Mouse (Mus musculus) fat pad, adult 2 months (tissue): ENCODE measurements at regions not wholly inside any gene's neighbourhood (a gene's known extent, or its start where the extent isn't known, plus 50 kb on each side); places are given as distances from the start of the nearest gene placed in this dataset.

Experiments used
- DNase-seq: peaks from one replicate; pipeline ENCODE4 v3.0.0-alpha.2; 2011; ENCODE audit warnings: low read depth, low spot score; ENCODE audit errors: extremely low read depth

DNA sequence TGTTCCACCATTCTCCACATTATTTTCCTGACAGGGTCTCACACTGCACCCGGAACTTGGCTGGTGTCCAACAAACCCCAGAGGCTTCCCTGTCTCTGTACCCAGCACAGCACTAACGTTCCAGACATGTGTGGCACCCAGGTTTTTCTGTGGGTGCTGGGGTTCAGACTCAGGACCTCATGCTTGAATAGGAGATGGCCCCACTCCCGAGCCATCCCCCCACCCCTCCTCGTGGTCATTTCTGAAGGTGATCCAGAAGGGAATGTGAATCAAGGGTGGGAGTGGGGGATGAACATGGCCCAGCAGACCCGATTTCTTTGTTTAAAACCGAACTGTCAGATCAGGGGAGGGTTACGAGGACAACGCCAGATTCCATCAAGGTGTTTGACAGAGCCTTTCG, 245.6 kb downstream of the Tbc1d1 start:
- no peak for DNase-seq

DNA sequence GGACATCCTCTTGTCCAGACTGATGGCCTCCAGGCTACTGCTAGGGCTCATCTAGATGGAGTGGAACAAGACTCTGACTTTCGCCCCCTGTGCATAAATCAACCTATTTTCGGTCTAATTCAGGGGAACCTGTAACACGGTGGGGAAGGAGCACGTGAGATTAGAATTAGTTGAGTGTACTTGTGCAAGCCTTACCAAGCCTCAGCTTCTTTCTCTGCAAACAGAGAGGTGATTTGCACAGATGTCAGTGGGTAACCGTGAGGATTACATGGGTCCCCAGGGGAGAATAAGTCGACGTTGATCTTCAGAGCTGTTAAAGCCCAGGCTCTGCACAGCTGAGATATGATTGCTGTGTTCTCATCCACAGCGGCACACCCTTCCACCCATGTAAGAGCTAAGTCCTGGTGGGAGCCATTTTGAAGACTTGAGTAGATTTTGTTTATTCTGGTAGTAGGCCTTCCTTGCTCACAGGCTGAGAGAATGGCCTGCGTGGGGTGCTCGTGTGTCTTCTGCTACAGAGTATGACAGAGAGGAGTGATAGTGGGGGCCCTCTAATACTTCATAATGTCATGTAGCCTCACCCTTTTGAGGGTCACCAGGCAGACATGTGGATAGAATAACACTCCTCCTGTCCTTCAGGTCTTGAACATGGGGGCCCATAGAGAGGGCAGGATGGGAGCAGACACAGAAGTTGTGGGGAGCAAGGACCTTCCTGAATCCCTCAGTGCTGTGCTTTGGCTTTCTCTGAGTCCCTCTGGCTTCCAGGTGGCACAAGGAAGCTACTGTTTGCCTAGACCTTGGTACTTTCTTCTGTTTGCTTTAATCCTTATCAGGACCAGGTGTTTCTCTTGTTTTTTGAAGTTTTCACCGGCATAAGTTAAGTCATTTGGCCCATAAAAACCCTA, 247.2 kb downstream of the Tbc1d1 start:
- no peak for DNase-seq

DNA sequence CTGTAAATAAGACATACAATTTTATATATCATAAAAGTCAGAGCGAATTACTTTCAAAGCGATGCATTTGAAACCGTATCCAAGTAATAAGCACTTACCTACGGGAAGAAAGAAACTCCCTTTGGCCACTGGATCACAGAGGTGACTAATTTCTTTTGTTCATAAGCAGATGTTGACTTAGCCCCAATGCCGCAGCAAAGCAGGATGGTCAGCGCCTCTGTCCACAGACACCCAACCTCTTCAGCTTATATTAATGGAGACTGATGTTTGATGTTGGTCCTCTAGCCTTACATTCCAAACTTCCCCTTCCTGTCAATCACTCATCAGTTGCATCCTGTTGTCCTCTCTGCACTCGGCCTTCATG, 247.9 kb downstream of the Tbc1d1 start:
- DNase-seq, result no peak

DNA sequence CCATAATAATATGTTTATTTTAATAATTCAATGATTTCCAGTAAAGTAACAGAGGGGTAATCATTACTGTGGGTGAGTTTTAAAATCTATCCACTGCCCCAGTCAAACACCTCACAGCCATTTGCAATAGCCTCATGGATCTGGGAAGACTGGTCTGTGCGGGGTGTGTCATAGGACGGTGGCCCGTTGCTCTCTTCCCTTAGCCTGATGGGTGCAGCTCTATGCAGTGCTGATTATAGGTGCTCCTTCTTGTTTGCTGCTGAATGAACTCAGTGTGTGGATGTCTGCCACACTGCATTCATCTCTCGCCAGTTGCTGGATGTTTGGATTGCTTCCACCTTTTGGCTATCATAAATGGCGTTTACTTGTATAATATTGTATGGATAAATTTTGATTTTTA, 248.4 kb downstream of the Tbc1d1 start:
- DNase-seq, result no peak

DNA sequence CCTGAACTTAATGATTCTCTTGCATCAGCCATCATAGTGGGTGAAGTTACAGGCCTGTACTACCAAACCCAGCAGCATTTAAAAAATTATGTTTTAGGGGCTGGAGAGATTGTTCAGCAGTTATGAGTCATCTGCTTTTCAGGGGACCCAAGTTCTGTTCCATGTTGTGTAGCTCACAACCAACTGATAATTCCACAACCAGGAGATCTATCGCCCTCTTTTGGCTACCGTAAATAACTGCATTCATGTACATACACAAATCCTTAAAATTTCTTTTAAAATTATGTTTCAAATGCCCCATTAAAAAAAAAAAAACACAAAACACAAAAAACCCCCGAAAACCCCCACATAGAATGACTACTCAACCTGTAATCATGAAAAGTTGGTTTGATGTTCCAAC, 252.8 kb downstream of the Tbc1d1 start:
- DNase-seq, result no peak

DNA sequence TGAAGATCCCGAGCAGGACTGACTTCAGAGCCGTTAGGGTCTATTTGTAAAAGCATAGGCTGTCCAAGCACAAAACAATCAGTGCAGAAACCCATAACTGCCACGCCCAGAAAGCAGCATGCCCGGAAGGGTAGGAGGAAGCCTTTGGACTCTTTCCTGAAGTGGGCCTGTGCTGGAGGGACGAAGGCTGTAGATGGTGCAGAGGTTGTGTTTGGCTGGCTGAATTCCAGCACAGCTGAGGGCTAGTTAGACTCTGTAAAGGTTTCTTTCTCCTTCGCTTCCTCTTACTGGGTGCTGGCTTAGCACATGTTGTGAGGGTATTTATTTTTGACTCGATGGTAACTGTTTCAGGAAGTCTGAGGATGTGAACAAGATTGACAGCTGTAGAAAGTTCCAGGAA, 254.5 kb downstream of the Tbc1d1 start:
- DNase-seq, result no peak

DNA sequence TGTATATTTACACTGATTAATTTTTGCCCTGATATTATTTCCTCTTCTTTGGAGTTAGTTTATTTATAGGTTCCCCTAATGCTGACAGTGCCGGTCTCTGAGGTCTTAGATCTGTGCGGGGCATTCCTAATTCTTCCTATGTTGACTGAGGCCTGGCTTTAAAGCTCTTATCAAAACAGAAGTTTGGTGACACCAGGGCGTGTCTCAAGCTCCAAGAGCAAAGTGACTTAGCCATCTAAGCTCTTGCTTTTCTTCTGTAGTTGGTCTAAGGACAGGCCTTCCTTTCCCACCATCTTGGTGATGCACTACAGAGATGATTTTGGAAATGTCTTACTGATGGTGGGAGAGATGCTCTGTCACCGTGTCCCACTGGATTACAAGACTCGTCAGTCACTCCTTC, 258.4 kb downstream of the Tbc1d1 start:
- DNase-seq, result no peak

DNA sequence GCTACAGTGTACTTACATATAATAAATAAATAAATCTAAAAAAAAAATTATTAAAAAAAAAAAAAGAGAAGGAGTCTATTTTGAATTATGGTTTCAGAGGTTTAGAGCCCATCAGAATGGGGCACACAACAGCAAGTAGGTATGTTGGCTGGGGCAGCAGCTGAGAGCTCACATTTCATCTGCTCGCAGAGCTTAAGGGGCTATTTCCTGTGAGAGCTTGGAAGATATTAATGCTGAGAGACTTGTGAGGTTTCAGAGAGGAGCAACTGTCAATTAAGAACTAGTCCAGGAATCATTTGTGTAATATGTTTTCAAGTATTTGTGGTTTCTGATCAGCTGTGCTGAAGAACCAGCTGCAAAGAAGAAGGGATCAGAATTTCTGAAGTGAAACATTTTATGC, 263.3 kb downstream of the Tbc1d1 start:
- DNase-seq, result no peak

DNA sequence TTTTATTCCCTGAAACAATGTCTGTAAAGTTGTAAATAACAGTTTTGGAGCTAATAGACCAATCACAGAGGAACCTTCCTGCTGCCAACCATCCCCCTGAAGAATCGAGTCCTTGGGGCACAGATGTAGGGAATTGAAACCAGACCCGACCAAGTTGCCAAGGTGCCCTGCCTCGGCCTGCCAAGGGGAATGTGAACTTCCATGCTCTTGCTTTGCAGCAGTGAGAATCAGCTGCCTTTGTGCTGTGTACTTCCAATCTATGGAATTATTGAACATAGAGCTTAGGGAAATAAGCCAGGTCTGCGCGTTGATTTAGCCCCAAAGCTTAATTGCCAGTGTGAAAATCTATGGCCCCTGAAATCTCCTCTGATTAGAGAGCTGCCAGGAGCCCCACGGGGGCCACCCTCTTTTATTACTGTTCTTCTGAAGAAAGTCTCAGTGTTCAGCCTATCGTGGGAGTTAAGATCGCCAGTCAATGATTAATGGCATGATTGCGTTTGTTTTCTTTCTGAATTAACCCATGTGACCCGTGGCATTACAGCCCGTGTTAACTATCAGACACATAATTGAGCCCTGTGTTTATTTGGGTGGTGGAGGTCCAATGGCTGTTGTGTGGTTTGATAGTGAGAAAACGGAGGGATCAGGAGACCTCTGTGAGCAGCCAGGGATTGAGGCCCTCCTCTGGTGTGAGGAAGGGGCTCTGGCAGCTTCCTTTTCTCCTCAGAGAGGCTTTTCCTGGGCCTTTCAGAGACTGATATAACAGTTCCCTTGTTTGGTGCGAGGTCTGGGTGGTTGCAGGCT, 266.9 kb downstream of the Tbc1d1 start:
- DNase-seq, result no peak

DNA sequence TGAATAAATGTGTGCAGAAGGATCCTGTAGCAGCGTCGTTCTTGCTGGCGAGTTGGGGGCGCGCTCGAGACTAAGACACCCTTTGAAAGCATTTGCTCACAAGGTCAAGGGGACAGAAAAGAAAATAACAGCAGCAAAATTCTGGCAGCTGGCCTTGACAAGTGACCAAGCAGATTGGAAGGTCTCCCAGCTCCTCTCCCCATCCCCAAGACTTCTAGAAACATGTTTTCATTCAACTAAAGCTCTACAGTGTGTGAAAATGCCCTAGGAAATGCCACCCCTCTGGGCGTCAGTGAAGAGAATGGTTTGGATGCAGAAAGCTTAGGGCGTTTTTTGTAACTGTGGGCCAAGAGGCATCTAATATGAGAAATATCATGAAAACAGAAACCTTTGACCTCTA, 272.7 kb downstream of the Tbc1d1 start:
- no peak for DNase-seq

DNA sequence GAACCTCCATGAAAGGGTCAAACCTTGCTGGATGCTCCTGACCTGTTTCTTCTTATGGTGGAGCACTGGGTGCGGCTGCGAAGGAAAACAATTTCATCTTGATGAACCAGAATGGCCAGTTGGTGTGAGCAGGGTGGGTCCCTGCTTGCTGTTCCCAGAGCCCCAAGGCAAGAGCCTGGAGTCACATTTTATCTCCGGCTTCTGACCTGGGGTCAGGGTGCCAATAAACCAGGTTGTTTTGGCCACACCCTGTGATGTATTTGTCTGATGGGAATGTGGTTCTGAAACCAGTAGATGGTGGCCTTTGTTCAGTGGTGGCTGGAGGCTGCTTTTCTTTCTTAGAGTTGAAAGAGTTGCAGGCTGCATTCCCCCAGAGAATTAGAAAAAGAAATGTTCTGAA, 274.4 kb downstream of the Tbc1d1 start:
- DNase-seq, result no peak

DNA sequence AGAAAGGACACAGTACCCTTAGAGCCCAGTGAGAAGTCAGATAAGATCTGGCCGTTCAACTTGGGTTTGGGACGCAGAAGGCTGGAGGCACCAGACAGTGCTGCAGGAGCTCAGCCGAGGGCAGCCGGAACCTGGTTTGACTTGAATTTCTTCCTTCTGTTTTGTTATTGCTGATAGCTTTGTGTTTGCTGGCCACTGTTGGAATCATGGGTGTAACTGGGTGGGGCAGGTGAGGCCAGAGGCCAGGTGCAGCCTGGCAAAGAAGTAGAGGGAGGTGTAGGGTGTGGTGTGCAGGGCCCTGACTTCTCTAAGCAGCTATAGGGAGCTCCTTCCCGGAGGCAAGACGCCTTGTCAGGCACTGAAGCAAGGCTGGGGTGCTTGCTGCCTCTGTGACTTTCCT, 275.5 kb downstream of the Tbc1d1 start:
- no peak for DNase-seq

DNA sequence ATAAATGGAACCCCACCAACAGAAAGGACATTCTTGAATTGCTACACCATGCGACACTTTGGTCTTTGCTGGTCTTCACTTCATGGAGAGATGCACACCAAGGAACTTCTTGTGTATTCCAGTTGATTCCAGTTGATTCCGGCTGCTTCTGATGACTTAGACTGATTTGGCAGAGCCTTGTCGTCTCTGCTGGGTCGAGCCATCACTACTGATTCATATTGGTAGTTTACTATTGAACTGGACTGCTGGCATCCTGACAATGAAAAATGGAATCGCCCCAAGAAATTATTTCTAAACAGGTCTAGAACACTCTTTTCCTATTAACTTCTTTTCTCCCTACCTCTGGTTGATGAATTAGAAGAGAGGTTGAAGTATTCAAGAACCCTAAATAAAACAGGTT, 277.7 kb downstream of the Tbc1d1 start:
- DNase-seq, result no peak

DNA sequence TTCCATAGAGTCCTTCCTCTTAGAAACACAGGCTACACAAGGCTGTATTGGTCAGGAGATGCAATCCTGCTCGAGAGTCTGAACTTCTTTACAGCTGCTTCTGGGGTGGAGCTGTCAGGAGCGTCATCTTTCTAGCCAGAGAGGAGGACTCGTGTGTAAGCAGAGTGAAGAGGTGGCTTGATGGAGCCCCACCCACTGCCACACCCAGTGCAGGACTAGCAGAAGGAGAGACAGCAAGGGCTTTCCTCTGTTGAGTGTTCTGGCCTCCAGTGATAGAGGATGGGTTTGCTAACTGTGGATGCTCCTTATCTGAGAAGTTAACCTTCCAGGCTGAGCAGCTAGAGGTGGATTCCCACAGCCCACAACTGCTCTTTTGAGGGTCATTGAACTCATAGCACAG, 279.4 kb downstream of the Tbc1d1 start:
- no peak for DNase-seq

DNA sequence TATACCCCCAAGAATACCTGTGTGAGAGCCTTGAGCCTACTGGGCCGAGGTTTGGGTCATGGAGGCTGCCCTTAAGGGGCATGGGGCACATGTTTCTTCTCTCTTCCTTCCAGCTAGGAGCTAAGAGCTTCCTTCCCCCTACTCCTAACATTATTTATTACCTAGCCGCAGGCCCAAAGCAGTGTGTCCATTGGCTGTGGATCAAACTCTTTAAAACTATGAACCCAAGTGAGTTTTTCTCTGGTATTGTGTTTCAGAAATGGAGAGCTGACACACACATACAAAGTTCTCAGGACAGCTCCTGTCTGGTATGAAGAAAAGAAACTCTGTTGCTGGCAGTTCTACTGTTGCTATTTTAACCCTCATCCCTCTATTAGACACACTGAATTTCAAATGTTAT, 279.9 kb downstream of the Tbc1d1 start:
- no peak for DNase-seq

DNA sequence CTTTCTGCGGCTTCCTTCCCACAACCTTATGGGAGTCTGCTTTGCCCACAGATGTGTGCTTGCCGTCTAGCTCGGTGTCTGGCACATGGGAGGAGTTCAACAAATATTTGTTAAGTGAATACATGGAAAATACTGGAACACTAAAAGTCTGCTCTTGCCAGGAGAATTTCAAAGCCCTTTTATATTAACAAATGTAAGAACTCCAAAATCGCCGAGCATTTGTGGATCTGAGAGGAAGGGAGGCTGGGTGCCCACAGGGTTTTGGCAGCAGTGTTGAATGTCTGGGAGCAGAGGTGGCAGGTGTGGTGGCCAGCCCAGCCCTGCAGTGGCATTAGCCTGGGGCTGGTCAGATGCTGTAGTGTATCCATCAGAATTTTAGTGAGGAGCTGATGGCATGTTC, 281.6 kb downstream of the Tbc1d1 start:
- no peak for DNase-seq

DNA sequence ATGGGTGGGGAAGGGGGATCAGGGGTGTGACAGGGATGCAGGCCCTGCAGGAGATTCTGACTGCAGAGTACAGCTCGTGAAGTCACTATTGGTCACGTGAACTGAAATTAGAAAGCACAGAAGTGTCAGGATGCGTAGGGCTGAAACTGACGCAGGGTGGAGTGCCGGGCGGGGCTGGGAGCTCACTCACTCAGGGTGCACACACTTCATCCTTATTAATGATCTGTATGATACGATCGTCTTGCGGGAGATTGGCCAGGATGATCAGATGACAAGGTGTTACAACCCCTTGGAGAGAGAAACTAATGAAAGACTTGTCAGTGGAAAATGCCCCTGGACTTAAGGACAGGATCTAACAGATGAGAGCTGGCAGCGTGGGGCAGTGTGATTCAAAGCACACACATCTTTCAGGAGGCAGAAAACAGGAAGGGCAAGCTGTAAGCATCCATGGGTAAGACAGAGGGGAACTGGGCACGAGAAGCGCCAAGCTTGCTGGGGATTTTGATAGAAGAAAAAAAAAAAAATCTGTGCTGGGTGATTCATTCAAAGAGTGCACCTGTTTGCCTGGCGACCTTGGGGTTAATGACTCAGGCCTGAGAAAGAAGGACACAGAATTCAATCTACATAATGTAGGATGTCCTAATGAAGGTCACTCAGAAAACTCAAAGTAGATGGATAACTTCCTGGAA, 282.5 kb downstream of the Tbc1d1 start:
- DNase-seq, result no peak

DNA sequence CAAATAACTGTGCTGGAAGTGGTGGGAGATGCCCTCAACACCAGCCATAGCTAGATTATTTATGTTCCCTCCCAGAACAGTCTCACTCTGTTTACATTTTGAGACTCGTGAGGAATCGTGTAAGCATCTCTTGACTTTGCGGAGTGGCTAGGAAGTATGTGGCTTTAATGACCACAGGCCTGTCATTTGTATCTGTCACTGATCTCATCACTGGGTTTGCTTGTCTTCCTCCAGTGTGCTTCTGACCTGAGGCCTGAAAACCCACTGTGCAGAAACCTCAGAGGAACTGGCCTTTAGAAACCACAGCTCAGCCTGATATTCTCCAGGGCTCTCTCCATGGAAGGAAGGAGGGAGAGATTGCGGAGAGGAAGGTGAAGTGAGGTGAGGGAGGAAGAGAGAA, 291.7 kb downstream of the Tbc1d1 start:
- DNase-seq, result no peak

DNA sequence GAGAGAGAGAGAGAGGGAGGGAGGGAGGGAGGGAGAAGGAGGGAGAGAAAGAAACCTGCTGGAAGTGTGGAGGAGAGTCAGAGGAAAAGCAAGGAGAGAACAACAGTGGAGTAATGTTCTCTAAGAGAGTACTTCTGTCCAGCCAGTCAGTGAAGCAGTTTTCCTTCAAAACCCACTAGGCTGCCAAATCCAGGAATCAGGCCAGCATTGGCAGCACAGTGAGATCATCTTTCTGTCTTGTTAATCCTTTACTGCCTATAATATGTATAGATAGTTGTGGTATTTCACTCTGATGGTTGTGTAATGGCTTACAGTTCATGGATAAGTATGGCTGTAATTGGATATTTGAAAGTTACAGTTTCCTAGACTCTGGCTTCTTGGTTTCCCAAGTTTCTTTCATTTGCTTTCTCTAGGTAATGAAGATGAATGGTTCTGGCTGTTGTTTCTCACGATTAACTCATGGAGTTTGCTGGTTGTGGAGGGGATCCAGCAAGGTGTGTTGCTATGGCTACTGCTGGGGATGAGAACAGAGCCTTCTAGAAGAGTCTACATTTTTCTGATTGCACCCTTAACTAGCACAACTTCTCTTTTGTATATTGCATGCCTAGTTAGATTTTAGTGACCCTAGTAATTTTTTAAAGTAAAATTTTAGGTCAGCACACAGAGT, 296.7 kb downstream of the Tbc1d1 start:
- DNase-seq, result peak; percentile 30

DNA sequence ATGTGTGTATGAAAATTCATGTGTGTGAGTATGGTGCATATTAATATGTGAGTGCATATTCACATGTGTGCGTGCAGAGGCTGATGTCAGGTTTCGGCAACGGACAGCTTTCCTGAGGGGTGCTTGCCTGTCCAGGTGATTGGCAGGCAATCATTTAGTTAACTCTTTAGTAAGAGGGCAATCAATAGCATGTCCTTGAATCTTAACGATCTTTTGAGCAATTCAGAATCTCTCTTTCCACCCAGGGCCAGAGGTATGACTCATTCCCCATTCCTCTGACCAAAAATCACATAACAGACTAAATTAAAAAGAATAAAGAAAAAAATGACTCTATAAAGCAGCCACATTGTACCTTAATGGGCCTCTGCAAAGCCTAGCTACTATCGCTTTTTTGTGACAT, 303.7 kb downstream of the Tbc1d1 start:
- DNase-seq, result no peak

DNA sequence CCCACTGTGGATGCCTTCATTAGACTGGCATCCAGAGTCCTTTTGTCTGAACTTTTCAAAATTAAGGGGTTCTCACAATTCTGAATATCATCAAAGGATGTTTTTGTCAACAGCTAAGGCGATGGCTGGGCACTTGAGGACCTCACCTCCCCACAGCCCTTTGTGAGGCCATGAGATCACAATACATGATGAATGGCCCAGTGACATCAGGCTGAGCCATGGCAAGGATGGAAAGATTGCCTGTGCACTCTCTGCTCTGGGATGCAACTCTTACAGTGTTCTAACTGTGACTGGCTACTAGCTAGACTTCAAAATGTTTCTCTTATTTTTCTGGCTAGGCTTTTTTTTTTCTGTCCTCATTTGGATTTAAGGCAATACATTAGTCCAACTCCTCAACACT, 304.8 kb downstream of the Tbc1d1 start:
- DNase-seq, result no peak
